Mouse (Mus musculus): ENCODE measurements around the gene Fbxw17. TPM values are rescaled to one million over a fixed set of nuclear protein-coding genes. Genes with fewer than 3 reads are reported as not detected.
"Not testable (repeated sequence)": the region's sequence is repeated elsewhere in the genome, so short reads cannot be mapped to it uniquely, and the experiment has no call there.

Gene Fbxw17
- 35.8 and 37.2 TPM in 2 replicates for polyA plus RNA-seq (2016; fragmentation: Nextera tagmentation; extraction: Ambion mirVana)

DNA sequence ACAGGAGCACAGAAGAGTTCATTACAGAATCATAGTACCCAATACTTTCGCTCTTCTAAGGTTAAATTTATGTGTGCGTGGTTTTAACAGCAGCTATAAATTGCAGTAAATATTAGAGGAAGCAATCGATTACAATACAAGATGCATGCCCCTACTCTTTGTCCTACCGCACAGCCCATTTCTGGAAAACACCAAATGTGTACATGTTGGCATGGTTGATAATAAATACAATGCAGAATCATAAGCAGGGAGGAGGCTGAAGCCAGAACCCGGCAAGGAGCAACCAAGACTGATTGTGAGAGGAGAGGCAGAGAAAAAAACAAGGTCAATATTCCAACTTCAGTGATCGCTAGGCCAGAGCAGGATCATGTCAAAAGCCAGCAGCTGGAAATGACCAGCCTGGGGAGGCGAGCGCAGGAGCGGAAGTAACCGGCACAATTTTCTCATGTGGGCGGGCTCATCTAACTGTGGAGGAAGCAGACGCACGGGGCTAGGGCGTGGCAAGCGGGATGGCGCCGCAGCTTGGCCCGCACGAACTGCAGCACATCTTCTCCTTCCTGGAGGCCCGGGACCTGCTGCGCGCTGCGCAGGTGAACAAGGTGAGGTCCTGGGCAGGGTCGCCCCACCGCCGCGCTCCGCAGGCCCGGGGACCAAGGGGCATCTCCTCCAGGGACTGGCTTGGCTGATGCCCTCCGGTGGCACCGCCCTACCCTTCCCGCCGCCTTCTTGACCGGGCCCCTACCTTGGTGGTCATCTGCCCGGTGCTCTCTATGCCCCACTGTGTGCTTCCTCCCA, at the start of gene Fbxw17:
Gene Fbxw17, plus strand, starts transcription at position 476 of the 795 bp plus-strand sequence.
- Histone ChIP-seq H3K4me1 (0 out of 2 replicates have a peak, but pooled peaks cover 5% of the 10 kb centered on the region), H3K27me3 (no peaks in the 10 kb centered on the region), H3K9me3 (no peaks in the 10 kb centered on the region), H3K27ac (no peak within 1 kb of the TSS), H3K36me3 (peaks cover 8% of the 10 kb centered on the region; the same call in 1 of the 2 replicates), H3K4me2 (replicated peaks) (peak within 1 kb of the TSS; percentile 60), H3K9ac (peak within 1 kb of the TSS; percentile 67), H3K4me3 (peak within 1 kb of the TSS; percentile 71)
- WGBS = 14% methylated on average over 31 of the region's 35 CpGs
- peak; percentile 91 for ATAC-seq (ENCODE audit: insufficient number of reproducible peaks, insufficient read depth, low FRiP score, low TSS enrichment)

DNA sequence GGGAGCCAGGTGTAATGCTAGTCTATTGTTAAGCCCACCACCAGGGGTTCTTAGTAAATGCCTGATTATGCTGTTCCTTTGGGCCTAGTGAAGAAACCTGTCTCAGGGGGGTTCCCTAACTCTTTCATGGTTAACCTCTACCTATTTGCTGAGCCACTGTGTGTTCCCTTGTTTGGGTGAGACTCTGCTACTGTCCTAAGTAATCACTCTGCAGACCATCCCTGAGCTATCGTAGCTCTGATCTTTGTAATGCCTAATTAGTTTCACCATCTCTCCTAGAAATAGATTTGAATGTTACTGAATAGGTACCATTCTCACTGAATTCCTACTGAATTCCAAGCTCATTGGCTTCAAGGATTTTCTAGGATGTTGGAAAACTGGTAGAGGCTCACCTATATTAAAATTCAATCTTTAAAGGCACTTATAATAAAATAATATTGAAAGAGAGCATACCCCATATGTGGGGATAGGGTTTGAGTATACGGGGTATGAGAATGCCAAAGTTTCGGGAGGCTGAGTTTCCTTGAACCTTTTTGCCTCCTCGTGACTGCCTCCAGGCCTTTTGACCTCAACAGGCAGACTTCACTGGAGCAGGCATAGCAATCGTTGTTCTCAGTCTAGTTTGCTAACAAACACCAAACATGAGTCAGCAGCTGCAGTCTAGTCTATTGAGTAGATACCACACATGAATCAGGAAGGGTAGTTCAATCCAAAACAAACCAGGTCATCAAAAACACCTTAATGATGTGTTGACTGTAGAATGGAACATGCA, 44.5 kb upstream of the Fbxw17 start:
- H3K4me1 ChIP-seq; H3K27ac ChIP-seq; ATAC-seq (ENCODE audit: insufficient number of reproducible peaks, insufficient read depth, low FRiP score, low TSS enrichment); H3K9me3 ChIP-seq; H3K27me3 ChIP-seq; H3K4me3 ChIP-seq; H3K9ac ChIP-seq; H3K4me2 ChIP-seq (replicated peaks); H3K36me3 ChIP-seq: not testable (repeated sequence)
- WGBS = 65% methylated on average over 5 of the region's 5 CpGs

DNA sequence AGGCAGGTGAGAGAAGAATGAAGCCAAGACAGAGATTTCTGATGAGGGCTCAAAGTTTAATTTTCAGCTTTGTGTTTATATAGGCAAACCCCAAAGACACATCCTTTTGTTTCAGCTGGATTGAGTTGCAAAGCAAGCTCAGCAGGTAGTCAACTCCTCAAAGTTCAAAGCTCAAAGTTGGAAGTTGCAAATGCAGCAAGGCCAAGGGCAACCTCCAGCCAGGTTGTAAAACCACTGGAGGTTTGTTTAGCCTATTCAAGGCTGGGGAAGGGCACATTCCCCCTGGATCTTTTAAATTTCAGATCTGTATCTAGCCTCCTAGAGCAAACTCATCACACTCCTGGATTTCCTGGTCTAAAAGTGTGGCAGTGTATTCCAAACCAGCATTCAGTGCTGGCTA, 28.5 kb upstream of the Fbxw17 start:
- H3K9ac ChIP-seq; H3K36me3 ChIP-seq; H3K4me2 ChIP-seq (replicated peaks); H3K27ac ChIP-seq; H3K4me3 ChIP-seq; H3K9me3 ChIP-seq; H3K4me1 ChIP-seq; ATAC-seq (ENCODE audit: insufficient number of reproducible peaks, insufficient read depth, low FRiP score, low TSS enrichment); H3K27me3 ChIP-seq: not testable (repeated sequence)

DNA sequence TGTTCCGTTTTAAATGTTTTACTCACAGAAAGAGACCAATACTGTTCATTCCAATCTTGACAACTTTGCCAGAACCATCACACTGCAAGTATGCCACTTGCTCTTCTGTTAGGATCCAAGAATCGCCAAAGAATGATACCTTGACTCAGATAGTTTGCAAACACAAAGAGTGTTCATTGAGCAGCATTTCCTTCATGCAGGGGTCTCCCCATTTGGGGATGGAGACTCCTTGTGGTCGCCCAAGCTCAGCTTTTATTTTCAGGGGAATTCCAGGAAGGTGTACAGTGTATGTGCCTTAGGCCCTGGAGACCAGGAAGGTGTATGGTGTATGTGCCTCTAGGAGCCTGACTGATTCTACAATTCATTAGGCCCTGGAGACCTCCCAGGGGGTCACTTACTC, 757 bp downstream of the Fbxw17 start:
- Histone ChIP-seq H3K4me1 (0 out of 2 replicates have a peak, but pooled peaks cover 5% of the 10 kb centered on the region), H3K27ac (no peak overlapping the region), H3K27me3 (no peaks in the 10 kb centered on the region), H3K4me3 (peak overlapping the region; percentile 71), H3K4me2 (replicated peaks) (peak overlapping the region; percentile 60), H3K36me3 (peaks cover 14% of the 10 kb centered on the region; the same call in 1 of the 2 replicates), H3K9me3 (no peaks in the 10 kb centered on the region), H3K9ac (peak overlapping the region; percentile 67)
- 48% methylated on average over 3 of the region's 3 CpGs for WGBS
- ATAC-seq (ENCODE audit: insufficient number of reproducible peaks, insufficient read depth, low FRiP score, low TSS enrichment) = no peak; the same call in 1 of the 2 replicates

DNA sequence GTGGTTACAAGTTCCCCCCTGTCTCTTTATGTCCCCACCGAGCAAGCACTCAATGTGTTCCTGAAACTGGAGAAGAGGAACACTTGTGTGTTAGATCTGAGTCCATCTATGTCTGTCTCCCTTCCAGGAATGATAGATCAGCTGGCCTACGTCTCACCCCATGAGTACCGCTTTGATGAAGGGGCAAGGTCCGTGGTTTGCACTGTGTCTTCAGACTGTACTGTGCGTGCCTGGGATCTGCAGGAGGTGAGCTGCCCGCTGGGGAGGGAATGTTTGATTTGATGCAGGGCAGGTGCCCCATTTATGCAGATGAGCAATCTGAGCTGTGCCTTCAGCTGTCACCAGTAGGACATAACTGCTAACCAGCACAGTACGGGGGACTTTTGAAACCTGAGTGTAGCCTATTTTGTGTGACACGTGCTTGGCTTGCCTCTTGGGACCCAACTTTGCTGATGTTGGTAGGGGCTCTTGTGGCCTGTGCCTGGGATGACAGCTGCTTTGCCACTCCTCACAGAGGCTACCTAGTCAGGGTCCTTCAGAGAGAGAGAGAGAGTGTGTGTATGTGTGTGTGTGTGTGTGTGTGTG, 6.1 kb downstream of the Fbxw17 start:
- no peak for ATAC-seq (ENCODE audit: insufficient number of reproducible peaks, insufficient read depth, low FRiP score, low TSS enrichment)
- 84% methylated on average over 8 of the region's 8 CpGs for WGBS

DNA sequence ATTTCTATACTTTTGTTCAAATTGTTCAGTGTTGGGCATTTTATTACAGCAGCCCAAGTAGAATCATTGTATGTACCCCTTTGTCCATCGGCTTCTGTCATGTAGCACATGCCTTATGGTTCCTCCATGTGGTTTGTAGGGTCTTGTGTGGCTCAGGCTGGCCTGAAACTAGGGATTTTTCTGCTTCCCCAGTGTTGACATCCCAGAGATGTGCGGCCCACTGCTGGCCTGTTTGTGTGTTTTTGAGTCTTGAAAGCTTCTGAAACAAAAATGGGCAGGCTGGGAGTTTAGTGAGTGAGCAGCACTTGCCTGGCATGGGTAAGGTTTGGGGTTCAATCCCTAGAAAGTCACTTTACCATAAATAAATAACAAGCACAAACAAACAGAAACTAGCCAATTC, 6.9 kb downstream of the Fbxw17 start:
- peaks cover 72% of the 10 kb centered on the region for H3K36me3 ChIP-seq

More for the DNA sequence above, 6.1 kb downstream of the Fbxw17 start:
- Histone ChIP-seq H3K9ac (no peak overlapping the region), H3K4me1 (0 out of 2 replicates have a peak, but pooled peaks cover 1% of the 10 kb centered on the region), H3K4me2 (replicated peaks) (no peak overlapping the region), H3K27me3 (no peaks in the 10 kb centered on the region), H3K4me3 (no peak overlapping the region), H3K27ac (no peak overlapping the region), H3K9me3 (no peaks in the 10 kb centered on the region), H3K36me3 (peaks cover 64% of the 10 kb centered on the region)

DNA sequence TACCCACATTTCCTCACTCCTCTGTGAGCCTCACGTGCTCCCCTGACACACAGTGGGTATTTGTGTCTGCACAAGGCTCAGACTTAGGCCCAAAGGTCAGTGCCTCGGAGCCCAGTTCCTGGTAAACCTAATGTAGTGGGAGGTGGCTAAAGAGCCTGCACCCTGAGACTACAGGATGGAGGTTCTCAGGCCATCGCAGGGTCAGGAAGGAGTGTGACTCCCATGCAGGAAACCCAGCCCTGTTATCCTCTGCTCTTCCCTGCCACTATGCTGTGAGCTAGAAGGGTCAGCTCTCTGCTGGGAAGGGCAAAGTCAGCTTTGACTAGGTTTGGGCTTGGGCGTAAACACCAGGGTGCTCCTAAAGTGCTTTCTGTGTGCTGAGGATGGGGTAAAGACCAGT, 9.0 kb downstream of the Fbxw17 start:
- Histone ChIP-seq H3K36me3 (peaks cover 85% of the 10 kb centered on the region), H3K9me3 (no peaks in the 10 kb centered on the region), H3K4me3 (no peak overlapping the region), H3K9ac (no peak overlapping the region), H3K27me3 (no peaks in the 10 kb centered on the region), H3K27ac (no peak overlapping the region), H3K4me2 (replicated peaks) (no peak overlapping the region), H3K4me1 (no peaks in the 10 kb centered on the region)
- ATAC-seq (ENCODE audit: insufficient number of reproducible peaks, insufficient read depth, low FRiP score, low TSS enrichment) = no peak
- 81% methylated on average over 4 of the region's 4 CpGs for WGBS

More for the DNA sequence above, 6.9 kb downstream of the Fbxw17 start:
- H3K9me3 ChIP-seq = no peaks in the 10 kb centered on the region
- no peaks in the 10 kb centered on the region for H3K27me3 ChIP-seq
- H3K4me1 ChIP-seq = no peaks in the 10 kb centered on the region
- whole genome bisulfite sequencing = 93% methylated on average over 2 of the region's 2 CpGs
- H3K4me2 ChIP-seq (replicated peaks) = no peak overlapping the region
- no peak overlapping the region for H3K9ac ChIP-seq
- H3K27ac ChIP-seq = no peak overlapping the region
- no peak overlapping the region for H3K4me3 ChIP-seq
- no peak for ATAC-seq (ENCODE audit: insufficient number of reproducible peaks, insufficient read depth, low FRiP score, low TSS enrichment)

DNA sequence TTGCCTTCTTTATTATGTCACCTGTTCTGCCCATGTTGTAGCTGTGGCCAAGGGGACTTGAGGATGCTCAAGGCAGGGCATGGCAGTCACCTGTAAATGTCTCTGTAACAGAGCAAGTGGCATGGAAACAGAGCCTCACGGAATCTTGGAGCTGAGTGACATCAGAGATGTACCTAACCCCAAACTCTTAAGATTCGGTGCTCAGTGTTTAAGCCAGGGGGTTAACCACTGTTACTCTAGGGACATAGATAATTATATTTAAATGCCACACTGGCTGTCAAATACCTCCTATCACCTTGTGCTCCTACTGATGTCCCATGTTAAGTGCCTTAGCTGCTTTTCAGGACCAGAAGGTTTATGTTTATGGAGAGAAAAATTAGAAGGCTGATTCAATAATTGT, 26.1 kb downstream of the Fbxw17 start, which contains the start of gene Gm47429:
Gene Gm47429, minus strand, starts transcription at position 101 of the 400 bp plus-strand sequence.
- no peaks in the 10 kb centered on the region for H3K9me3 ChIP-seq
- 77% methylated on average over 2 of the region's 2 CpGs for WGBS
- no peaks in the 10 kb centered on the region for H3K4me1 ChIP-seq
- ATAC-seq (ENCODE audit: insufficient number of reproducible peaks, insufficient read depth, low FRiP score, low TSS enrichment) = no peak
- H3K9ac ChIP-seq = no peak within 1 kb of the TSS
- H3K27ac ChIP-seq = no peak within 1 kb of the TSS
- no peaks in the 10 kb centered on the region for H3K36me3 ChIP-seq
- H3K4me2 ChIP-seq (replicated peaks) = no peak within 1 kb of the TSS
- no peak within 1 kb of the TSS for H3K4me3 ChIP-seq
- H3K27me3 ChIP-seq = no peaks in the 10 kb centered on the region

DNA sequence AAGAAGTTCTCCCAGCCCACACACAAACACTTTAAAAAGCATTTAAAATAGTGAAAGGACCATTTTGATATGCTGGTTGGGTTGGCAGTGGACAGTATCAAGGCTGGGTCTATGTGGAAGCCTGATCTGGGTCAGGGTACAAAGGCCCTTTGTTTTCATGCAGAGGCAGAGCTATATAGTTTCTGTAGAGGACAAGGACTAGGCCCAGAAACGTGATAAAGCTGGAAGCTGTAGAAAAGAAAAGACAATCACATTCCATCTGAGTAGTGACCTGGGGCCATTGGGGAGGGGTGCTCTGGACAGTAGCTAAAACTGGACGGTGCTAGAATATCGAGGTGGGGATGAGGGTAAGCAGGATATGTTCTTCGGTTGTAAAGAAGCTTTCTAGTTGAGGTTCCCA, 27.6 kb downstream of the Fbxw17 start:
- H3K4me2 ChIP-seq (replicated peaks) = no peak overlapping the region
- H3K27me3 ChIP-seq = no peaks in the 10 kb centered on the region
- no peak for ATAC-seq (ENCODE audit: insufficient number of reproducible peaks, insufficient read depth, low FRiP score, low TSS enrichment)
- H3K4me1 ChIP-seq = no peaks in the 10 kb centered on the region
- H3K4me3 ChIP-seq = no peak overlapping the region
- 30% methylated on average over 4 of the region's 4 CpGs for WGBS
- H3K9ac ChIP-seq = no peak overlapping the region
- no peak overlapping the region for H3K27ac ChIP-seq
- H3K9me3 ChIP-seq = no peaks in the 10 kb centered on the region
- no peaks in the 10 kb centered on the region for H3K36me3 ChIP-seq

DNA sequence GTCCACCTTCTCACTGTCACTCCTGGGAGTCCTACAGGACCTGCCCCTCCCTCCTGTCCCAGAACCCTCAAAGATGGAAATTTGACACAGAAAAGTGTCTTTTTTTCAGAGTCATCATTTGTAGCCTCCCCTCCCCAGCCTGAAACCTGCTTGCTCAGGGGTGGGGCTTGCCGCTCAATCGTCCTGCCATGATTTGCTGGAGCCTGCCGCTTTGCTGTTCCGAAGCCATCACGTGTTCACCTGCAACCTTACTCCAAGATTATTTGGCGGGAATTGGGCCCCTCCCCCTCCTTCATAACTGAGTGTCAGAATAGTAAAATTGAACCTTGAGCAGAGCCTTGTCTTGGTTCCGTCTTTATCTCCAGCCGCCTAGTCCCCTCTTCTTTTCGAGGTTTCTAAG, 34.6 kb downstream of the Fbxw17 start:
- WGBS = 69% methylated on average over 9 of the region's 9 CpGs
- not testable (repeated sequence) for H3K9ac ChIP-seq; H3K4me1 ChIP-seq; ATAC-seq (ENCODE audit: insufficient number of reproducible peaks, insufficient read depth, low FRiP score, low TSS enrichment); H3K36me3 ChIP-seq; H3K4me3 ChIP-seq; H3K4me2 ChIP-seq (replicated peaks); H3K9me3 ChIP-seq; H3K27me3 ChIP-seq; H3K27ac ChIP-seq

DNA sequence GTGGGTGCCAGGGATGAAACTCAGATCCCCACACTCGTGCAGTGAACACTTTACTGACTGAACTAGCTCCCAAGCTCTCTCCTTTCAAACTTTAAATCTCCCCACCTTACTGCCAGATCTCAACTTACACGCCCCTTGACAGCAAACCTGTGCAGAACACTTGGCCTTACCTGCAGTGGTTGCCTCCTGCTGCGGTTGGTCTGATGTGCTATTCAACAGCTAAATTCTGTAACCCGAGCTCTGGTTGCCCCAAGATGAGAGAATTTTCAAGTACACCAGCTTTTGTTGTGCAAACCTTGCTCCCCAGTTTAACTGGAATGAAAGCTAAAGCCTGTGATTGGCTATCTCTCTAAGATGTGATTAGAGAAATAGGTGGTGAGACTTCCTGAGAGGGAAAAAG, 35.8 kb downstream of the Fbxw17 start:
- no peak overlapping the region for H3K4me3 ChIP-seq
- H3K4me1 ChIP-seq = no peaks in the 10 kb centered on the region
- no peaks in the 10 kb centered on the region for H3K27me3 ChIP-seq
- 33% methylated on average over 4 of the region's 4 CpGs for WGBS
- H3K27ac ChIP-seq = no peak overlapping the region
- H3K36me3 ChIP-seq = no peaks in the 10 kb centered on the region
- no peaks in the 10 kb centered on the region for H3K9me3 ChIP-seq
- H3K4me2 ChIP-seq (replicated peaks) = no peak overlapping the region
- no peak for ATAC-seq (ENCODE audit: insufficient number of reproducible peaks, insufficient read depth, low FRiP score, low TSS enrichment)
- H3K9ac ChIP-seq = no peak overlapping the region
